In the genomic region with DNA sequence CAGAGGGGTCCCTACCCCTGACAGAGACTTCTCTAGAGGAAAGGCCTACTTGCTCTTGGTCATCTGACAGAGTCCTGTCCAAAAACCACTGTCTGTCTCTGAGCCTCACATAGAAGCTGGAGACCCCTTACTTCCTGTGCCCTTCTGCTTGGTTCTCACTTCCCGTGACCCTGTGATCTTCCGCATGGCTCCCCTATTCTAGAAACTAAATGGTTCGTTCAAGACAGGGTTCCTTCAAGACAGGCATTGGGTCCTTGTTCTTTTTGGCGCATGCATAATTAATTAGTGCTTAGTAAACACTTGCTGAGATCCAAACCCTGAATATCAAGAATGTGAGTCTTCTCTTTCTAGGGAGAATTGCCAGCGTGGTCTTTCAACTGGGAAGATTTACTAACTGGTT, we compare ENCODE assay signal across 20 mouse cellular contexts. TPM values are rescaled to one million over a fixed set of nuclear protein-coding genes. Genes with fewer than 3 reads are reported as not detected.
DNase-seq lines count a peak whose midpoint lies in the region; ATAC-seq and TF ChIP-seq lines count a peak whose summit lies in the region.
"Had no signal": no experiment of that assay in that cellular context is flagged by ENCODE, and none has a peak within 500 bp of the region (broad histone marks: within the 10 kb centered on the region; RNA-seq: fewer than 3 reads in every experiment).

No protein-coding gene starts in this region.

- no peaks in the 10 kb centered on the region for H3K36me3 ChIP-seq in hindbrain, embryonic 10.5 days
- no peaks in the 10 kb centered on the region for H3K36me3 ChIP-seq in hindbrain, embryonic 13.5 days
- no peaks in the 10 kb centered on the region for H3K36me3 ChIP-seq in forebrain, embryonic 15.5 days
- H3K36me3 ChIP-seq: heart, embryonic 15.5 days; limb, embryonic 13.5 days had no signal

- intact Hi-C loops in left cerebral cortex, adult 2 months (cut with DNase I): no loop called here

- no peak for TF ChIP-seq CTCF in left cerebral cortex, adult 2 months (IDR thresholded peaks at IDR 0.05)
- no peak for TF ChIP-seq CTCF in brain, embryonic 14.5 days (IDR thresholded peaks at IDR 0.05; ENCODE audit: borderline replicate concordance, extremely low read depth, insufficient read depth, insufficient read length)

- TF ChIP-seq POLR2A in brain, embryonic 14.5 days (IDR thresholded peaks at IDR 0.05; ENCODE audit: borderline replicate concordance, extremely low read depth, insufficient read depth, insufficient read length, poor library complexity, severe bottlenecking): no peak

- H3K4me2 ChIP-seq in hindbrain, embryonic 13.5 days: no peak overlapping the region
- H3K4me2 ChIP-seq in forebrain, embryonic 15.5 days (replicated peaks): no peak overlapping the region
- H3K4me2 ChIP-seq: heart, embryonic 15.5 days; limb, embryonic 13.5 days had no signal

- peaks cover 17% of the 10 kb centered on the region for H3K4me1 ChIP-seq in hindbrain, embryonic 10.5 days (replicated peaks)
- H3K4me1 ChIP-seq in hindbrain, embryonic 13.5 days (replicated peaks): peaks cover 12% of the 10 kb centered on the region; the same call in 1 of the 2 replicates
- H3K4me1 ChIP-seq in forebrain, embryonic 15.5 days: peaks cover 4% of the 10 kb centered on the region; the same call in 1 of the 2 replicates

- ATAC-seq in hindbrain, embryonic 13.5 days (ENCODE audit: low FRiP score): no peak
- 0 out of 2 replicates have a peak, but pooled peaks have one; percentile 35 for ATAC-seq in forebrain, embryonic 15.5 days (replicated peaks)
- no peak for ATAC-seq in activated CD4-positive, CD25-positive, alpha-beta regulatory T cell, adult 4 months

- H3K27ac ChIP-seq in hindbrain, embryonic 10.5 days: peak overlapping the region; percentile 59; the same call in 1 of the 2 replicates
- H3K27ac ChIP-seq in hindbrain, embryonic 13.5 days: no peak overlapping the region
- 0 out of 2 replicates have a peak overlapping the region, but pooled peaks have one; percentile 15 for H3K27ac ChIP-seq in left cerebral cortex, adult 2 months
- no peak overlapping the region for H3K27ac ChIP-seq in forebrain, embryonic 15.5 days (replicated peaks)
- H3K27ac ChIP-seq: limb, embryonic 13.5 days had no signal

- H3K27me3 ChIP-seq in hindbrain, embryonic 10.5 days (ENCODE audit: insufficient read depth, poor library complexity, severe bottlenecking): no peaks in the 10 kb centered on the region
- no peaks in the 10 kb centered on the region for H3K27me3 ChIP-seq in hindbrain, embryonic 13.5 days
- no peaks in the 10 kb centered on the region for H3K27me3 ChIP-seq in forebrain, embryonic 15.5 days
- H3K27me3 ChIP-seq: heart, embryonic 15.5 days; limb, embryonic 13.5 days had no signal

- no peak overlapping the region for H3K4me3 ChIP-seq in hindbrain, embryonic 10.5 days
- H3K4me3 ChIP-seq in hindbrain, embryonic 13.5 days: no peak overlapping the region
- no peak overlapping the region for H3K4me3 ChIP-seq in left cerebral cortex, adult 2 months
- no peak overlapping the region for H3K4me3 ChIP-seq in forebrain, embryonic 15.5 days
- H3K4me3 ChIP-seq: erythroblast, embryonic 14.5 days; heart, embryonic 15.5 days; limb, embryonic 13.5 days had no signal

- 49% methylated on average over 5 of the region's 5 CpGs for WGBS in hindbrain, embryonic 10.5 days
- WGBS in hindbrain, embryonic 13.5 days: 34% methylated on average over 5 of the region's 5 CpGs
- WGBS in forebrain, embryonic 15.5 days: 32% methylated on average over 5 of the region's 5 CpGs

- no peak for DNase-seq in hindbrain, embryonic 10.5 days (ENCODE audit: low spot score)
- no peak for DNase-seq in left cerebral cortex, adult 2 months (ENCODE audit: extremely low spot score in 1 of 2, low spot score in 2 of 2)
- DNase-seq in left cerebral cortex, adult 9 months (ENCODE audit: low spot score in 2 of 2): no peak
- DNase-seq in brain, embryonic 14.5 days (ENCODE audit: low read depth): peak; percentile 36
- no peak for DNase-seq in retina, postnatal 1 day
- DNase-seq: adrenal gland, postnatal 14 days; cerebellum, adult 18-20 months; cerebellum, postnatal 36 days; heart, adult 11 months; kidney, adult 18-20 months; lung, adult 2 months; lung, postnatal 36 days; midbrain, embryonic 14.5 days; right cerebral cortex, postnatal 14 days had no signal

- no peak overlapping the region for H3K9ac ChIP-seq in hindbrain, embryonic 13.5 days
- no peak overlapping the region for H3K9ac ChIP-seq in forebrain, embryonic 15.5 days (replicated peaks)
- H3K9ac ChIP-seq: heart, embryonic 15.5 days; limb, embryonic 13.5 days had no signal

- H3K9me3 ChIP-seq in hindbrain, embryonic 10.5 days: no peaks in the 10 kb centered on the region
- H3K9me3 ChIP-seq in hindbrain, embryonic 13.5 days: no peaks in the 10 kb centered on the region
- H3K9me3 ChIP-seq in forebrain, embryonic 15.5 days: no peaks in the 10 kb centered on the region
- H3K9me3 ChIP-seq: heart, embryonic 15.5 days; limb, embryonic 13.5 days had no signal

RNA-seq across cellular contexts. Expression of a gene that starts 14.6 kb away (rescaled TPM):
- 36.0 and 37.8 TPM in 2 replicates for polyA plus RNA-seq in hindbrain, embryonic 10.5 days (2016; fragmentation: Nextera tagmentation; extraction: Ambion mirVana)
- 29.9 TPM in 2 replicates for polyA plus RNA-seq in hindbrain, embryonic 13.5 days (2015; fragmentation: Nextera tagmentation; extraction: Ambion mirVana)
- 10 to 100 TPM; 18.7 to 19.6 TPM for total RNA-seq in left cerebral cortex, adult 2 months (2021)
- polyA plus RNA-seq in brain, embryonic 14.5 days (2012; rRNA removed): 17.7 and 18.7 TPM in 2 replicates
- polyA plus RNA-seq in forebrain, embryonic 15.5 days (2015; fragmentation: Nextera tagmentation; extraction: Ambion mirVana): 26.9 and 27.5 TPM in 2 replicates
- polyA plus RNA-seq in activated CD4-positive, CD25-positive, alpha-beta regulatory T cell, adult 4 months (2017; shearing (Covaris generic)): 10 to 100 TPM; 41.4 to 43.7 TPM

RNA-seq across cellular contexts. Expression of a gene that starts 14.7 kb away (rescaled TPM):
- polyA plus RNA-seq in hindbrain, embryonic 10.5 days (2016; fragmentation: Nextera tagmentation; extraction: Ambion mirVana): 17.6 and 25.1 TPM in 2 replicates
- polyA plus RNA-seq in hindbrain, embryonic 13.5 days (2015; fragmentation: Nextera tagmentation; extraction: Ambion mirVana): 40.5 and 43.4 TPM in 2 replicates
- 100 to 1,000 TPM in 1 of 2 experiments, 10 to 100 TPM in 1; 97.3 to 104 TPM for total RNA-seq in left cerebral cortex, adult 2 months (2021)
- 25.8 and 29.5 TPM in 2 replicates for polyA plus RNA-seq in brain, embryonic 14.5 days (2012; rRNA removed)
- polyA plus RNA-seq in forebrain, embryonic 15.5 days (2015; fragmentation: Nextera tagmentation; extraction: Ambion mirVana): 30.1 and 31.9 TPM in 2 replicates
- polyA plus RNA-seq in activated CD4-positive, CD25-positive, alpha-beta regulatory T cell, adult 4 months (2017; shearing (Covaris generic)): 1 to 10 TPM in 1 of 2 experiments, under 1 TPM in 1; 0.76 to 2.6 TPM

Comparison
In these comparisons a context has a peak if more than half of its experiments do, and no peak if none do; other contexts are left out.
1. H3K27ac ChIP-seq: peak in hindbrain, embryonic 10.5 days (single experiment) and left cerebral cortex, adult 2 months (single experiment); none in hindbrain, embryonic 13.5 days (single experiment) and forebrain, embryonic 15.5 days (single experiment).